ENCODE assay signal across 8 mouse cellular contexts in the genomic region with DNA sequence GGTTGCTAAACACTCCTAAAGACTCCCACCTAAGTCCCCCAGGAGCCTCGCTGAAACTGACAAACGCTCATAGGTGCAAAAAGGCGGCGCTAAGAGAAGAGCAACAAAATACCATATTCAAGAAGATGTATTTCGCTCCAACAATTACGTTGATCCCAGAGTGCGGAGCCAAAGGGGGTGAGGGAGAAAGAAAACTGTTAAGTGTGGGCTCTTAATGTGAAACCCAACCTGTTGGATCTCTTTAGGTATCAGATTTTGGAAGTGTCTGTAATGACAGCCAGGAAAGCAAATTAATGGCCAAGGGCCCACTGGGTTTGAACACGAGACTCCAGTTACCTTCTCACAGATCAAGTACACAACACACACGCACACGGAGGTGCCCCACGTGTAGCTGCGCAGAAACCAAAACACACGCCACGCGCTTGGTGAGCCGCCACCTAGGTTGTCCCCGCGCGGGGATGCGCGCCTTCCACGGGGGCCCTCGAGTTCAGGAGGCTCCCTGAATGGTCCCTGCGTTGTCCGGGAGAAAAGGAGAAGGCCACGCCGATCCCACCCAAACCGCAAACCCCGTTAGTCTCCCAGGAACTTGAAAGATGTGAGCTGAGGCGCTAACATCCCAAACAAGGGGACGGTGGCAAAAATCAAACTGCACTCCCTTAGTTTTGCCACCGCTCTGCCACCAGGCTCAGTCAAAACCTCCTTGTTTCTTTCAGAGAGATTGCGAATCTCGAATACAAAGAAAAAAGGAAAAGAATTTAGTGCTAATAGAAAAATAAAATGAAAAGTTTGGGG. TPM values are rescaled to one million over a fixed set of nuclear protein-coding genes. Genes with fewer than 3 reads are reported as not detected.
DNase-seq lines count a peak whose midpoint lies in the region; ATAC-seq and TF ChIP-seq lines count a peak whose summit lies in the region.

No protein-coding gene starts in this region.

- no peaks in the 10 kb centered on the region for H3K9me3 ChIP-seq in liver, embryonic 13.5 days (replicated peaks)
- no peaks in the 10 kb centered on the region for H3K9me3 ChIP-seq in stomach, postnatal 0 days (ENCODE audit: control insufficient read depth, low read length)

- ATAC-seq in liver, embryonic 13.5 days (ENCODE audit: low read depth): no peak
- ATAC-seq in stomach, postnatal 0 days (ENCODE audit: low FRiP score, low TSS enrichment): no peak

- 3% methylated on average over 34 of the region's 34 CpGs for WGBS in liver, embryonic 13.5 days (ENCODE audit: insufficient replicate concordance)
- 6% methylated on average over 34 of the region's 34 CpGs for WGBS in stomach, postnatal 0 days

- no peak overlapping the region for H3K27ac ChIP-seq in liver, embryonic 13.5 days
- no peak overlapping the region for H3K27ac ChIP-seq in stomach, postnatal 0 days (replicated peaks)

- peak overlapping the region; percentile 65 for H3K4me2 ChIP-seq in liver, embryonic 13.5 days
- H3K4me2 ChIP-seq in stomach, postnatal 0 days (replicated peaks; ENCODE audit: low read depth): peak overlapping the region; percentile 73

- no peaks in the 10 kb centered on the region for H3K36me3 ChIP-seq in liver, embryonic 13.5 days
- H3K36me3 ChIP-seq in stomach, postnatal 0 days (ENCODE audit: control insufficient read depth, insufficient read depth, low read length): no peaks in the 10 kb centered on the region

- peak overlapping the region; percentile 19; the same call in 1 of the 2 replicates for H3K4me3 ChIP-seq in liver, embryonic 13.5 days (replicated peaks)
- H3K4me3 ChIP-seq in stomach, postnatal 0 days (ENCODE audit: low read depth, low read length): peak overlapping the region; percentile 50

- H3K4me1 ChIP-seq in liver, embryonic 13.5 days (replicated peaks): 0 out of 2 replicates have a peak, but pooled peaks cover 5% of the 10 kb centered on the region
- H3K4me1 ChIP-seq in stomach, postnatal 0 days (replicated peaks; ENCODE audit: control insufficient read depth, insufficient read depth): 0 out of 2 replicates have a peak, but pooled peaks cover 2% of the 10 kb centered on the region

- intact Hi-C loops in left cerebral cortex, postnatal 36 days (cut with DNase I): loop anchor here (10.0 kb wide), 1 partner anchor 533 kb away; no protein-coding TSS in a partner anchor

- peak; percentile 5 to 6 for DNase-seq in left cerebral cortex, postnatal 36 days (ENCODE audit: low spot score in 2 of 2)
- no peak for DNase-seq in left cerebral cortex, adult 9 months (ENCODE audit: low spot score in 2 of 2)
- DNase-seq in embryo, embryonic 11 days: peak; percentile 36
- peak; percentile 36 for DNase-seq in gastrocnemius, postnatal 10 days
- DNase-seq in liver, embryonic 13.5 days: no peak
- no peak for DNase-seq in stomach, postnatal 0 days (ENCODE audit: low spot score)
- DNase-seq in urinary bladder, postnatal 14 days (ENCODE audit: low spot score): no peak
- DNase-seq in cerebellum, postnatal 36 days: no peak

- no peak overlapping the region for H3K9ac ChIP-seq in liver, embryonic 13.5 days
- no peak overlapping the region for H3K9ac ChIP-seq in stomach, postnatal 0 days (ENCODE audit: low read length)

- no peak for TF ChIP-seq CTCF in stomach, postnatal 0 days (IDR thresholded peaks at IDR 0.05; ENCODE audit: low read depth)

- no peak for TF ChIP-seq EP300 in stomach, postnatal 0 days (optimal IDR thresholded peaks at IDR 0.05)

- H3K27me3 ChIP-seq in liver, embryonic 13.5 days: peaks cover 51% of the 10 kb centered on the region
- peaks cover 9% of the 10 kb centered on the region; the same call in 1 of the 2 replicates for H3K27me3 ChIP-seq in stomach, postnatal 0 days (ENCODE audit: control insufficient read depth, insufficient read depth, low read length)

RNA-seq across cellular contexts. Expression of a gene that starts 2.3 kb away (rescaled TPM):
- 1 to 10 TPM; 3.4 to 5.1 TPM for total RNA-seq in left cerebral cortex, postnatal 36 days (2021)
- 10 to 100 TPM; 50.2 to 55.4 TPM for total RNA-seq in gastrocnemius, postnatal 10 days (2021)
- polyA plus RNA-seq in liver, embryonic 13.5 days (2015; fragmentation: Nextera tagmentation; extraction: Ambion mirVana): 0.25 and 0.41 TPM in 2 replicates
- polyA plus RNA-seq in stomach, postnatal 0 days (2015; fragmentation: Nextera tagmentation; extraction: Ambion mirVana): 0.28 and 0.33 TPM in 2 replicates

Comparison
In these comparisons a context has a peak if more than half of its experiments do, and no peak if none do; other contexts are left out.
1. DNase-seq: peak in left cerebral cortex, postnatal 36 days (2 of 2), embryo, embryonic 11 days (single experiment) and gastrocnemius, postnatal 10 days (single experiment); none in left cerebral cortex, adult 9 months (0 of 2), liver, embryonic 13.5 days (single experiment), stomach, postnatal 0 days (single experiment), urinary bladder, postnatal 14 days (single experiment) and cerebellum, postnatal 36 days (0 of 2).
2. RNA of a gene that starts 2.3 kb away (total RNA-seq): 50.2 to 55.4 TPM in gastrocnemius, postnatal 10 days; 3.4 to 5.1 TPM in left cerebral cortex, postnatal 36 days; every median in the first group is over 4 times any median in the second.